Mouse (Mus musculus) brain, adult 2 months (tissue): ENCODE measurements around the gene Brpf1.

Experiments used
- DNase-seq: peaks from one replicate; pipeline ENCODE4 v3.0.0; 2011; ENCODE audit warnings: low read depth, low spot score

The Brpf1 gene

DNA sequence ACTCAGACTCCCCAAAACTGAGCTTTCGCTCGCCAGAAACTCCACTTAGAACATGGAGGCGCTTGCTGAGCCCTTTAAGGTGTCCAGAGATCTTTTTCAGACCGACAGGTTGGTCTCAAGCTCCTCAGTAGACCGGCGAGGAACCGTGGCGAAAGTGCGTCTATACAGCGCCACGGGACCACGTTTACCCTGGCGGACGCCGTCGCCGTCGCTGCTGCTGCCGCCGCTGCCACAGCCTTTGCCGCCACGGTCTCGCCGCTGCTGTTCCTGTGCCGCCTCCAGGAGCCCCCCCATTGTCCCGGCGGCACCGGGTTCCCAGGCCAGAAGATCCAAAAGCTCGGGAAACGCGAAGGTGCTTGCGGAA is at the start of gene Brpf1:
Gene Brpf1 (plus strand): TSS at position 152 of the 364 bp plus-strand sequence.
- no peak for DNase-seq

DNA sequence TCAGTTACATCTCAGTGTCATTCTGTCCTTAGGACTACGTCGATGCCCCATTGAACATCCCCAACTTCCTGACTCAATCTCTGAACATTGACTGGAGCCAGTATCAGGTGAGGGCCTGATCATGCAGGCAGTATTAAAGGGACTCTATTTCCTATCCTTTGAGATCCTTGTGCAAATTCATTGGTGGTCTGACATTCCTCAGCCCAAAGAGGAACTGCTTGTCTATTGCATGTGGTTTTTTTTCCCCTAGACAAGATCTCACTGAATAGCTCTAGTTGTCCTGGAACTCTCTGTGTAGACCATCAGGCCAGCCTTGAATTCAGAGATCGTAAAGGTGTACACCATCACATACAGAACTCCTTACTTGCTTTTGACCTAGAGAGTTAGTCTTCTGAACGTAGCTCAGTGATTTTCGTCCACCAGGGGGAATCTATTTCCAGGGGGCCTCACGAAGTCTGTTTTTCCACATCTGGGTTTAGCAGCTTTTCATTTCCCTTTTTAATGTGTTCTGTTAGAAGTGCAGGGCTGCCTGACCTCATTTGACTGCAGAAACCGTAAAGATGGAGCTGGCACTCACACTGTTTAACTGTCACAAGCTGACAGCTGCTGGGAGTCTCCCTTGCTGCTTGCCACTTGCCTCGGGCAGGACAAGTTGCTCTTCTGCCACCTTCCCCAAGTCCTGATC is 45.6 kb upstream of the Brpf1 start:
- peak; percentile 63 for DNase-seq

DNA sequence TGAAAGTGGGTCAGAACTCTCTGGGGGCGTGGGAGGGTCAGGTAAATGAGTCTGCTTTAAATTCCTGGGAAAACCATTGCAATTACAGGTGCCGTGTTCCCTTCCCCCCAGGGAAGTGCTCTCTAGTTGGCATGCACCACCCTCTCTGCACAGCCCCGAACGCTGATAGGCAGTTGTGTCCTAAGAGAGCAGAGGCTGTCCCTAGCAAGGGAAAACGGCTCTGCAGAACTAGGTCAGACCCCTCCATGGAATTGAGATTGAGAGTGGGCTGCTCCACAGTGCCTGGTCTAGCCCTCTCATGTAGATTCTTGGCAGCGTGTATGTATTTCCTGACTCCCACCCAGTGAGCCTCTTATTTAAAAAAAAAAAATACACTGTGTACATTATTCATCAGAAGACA is 43.4 kb upstream of the Brpf1 start:
- DNase-seq: no peak

DNA sequence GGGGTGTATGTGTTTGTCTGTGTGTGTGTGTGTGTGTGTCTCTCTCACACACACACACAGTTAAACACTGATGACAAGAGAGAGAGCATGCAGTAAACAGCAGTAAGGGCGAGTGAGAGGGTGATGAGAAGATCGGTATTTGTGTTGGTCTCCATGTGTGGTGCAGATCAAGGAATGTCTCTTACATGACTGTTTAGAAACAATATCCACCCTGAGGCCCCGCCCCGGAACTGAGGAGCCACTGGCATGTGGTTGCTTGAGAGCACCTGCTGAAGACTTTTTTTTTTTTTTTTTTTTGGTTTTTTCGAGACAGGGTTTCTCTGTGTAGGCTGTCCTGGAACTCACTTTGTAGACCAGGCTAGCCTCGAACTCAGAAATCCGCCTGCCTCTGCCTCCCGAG is 42.5 kb upstream of the Brpf1 start:
- DNase-seq: no peak

DNA sequence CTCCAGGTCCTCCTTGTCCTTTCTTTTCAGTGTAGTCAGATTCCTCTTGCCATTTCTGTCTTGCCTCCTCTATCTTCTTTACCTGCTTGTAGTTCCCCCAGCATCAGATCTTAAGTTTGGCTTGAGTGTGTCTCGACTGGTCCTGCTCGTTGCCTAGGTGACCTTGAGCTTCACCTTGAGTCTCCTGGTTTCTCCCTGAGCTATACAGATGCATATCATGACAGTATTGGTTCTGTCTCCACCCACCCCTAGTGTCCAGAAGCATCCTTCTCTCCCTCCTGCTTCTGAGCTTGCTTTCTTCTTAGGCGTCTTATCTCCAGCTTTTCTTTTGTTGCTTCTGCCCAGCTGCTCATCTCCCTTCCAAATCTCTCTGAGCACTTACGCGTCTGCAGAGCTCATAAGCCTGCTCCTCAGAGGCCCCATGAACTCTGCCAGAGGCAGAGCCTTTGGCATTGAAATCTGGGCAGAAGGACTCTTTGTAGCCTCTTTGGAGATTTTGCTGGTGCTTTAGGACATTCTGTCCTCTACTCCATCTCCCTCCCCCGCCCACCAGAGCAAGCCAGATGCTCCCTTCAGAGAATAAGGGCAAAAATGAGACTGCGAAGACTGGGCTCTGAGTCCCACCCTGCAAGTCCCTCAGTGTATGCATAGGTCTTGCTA is 39.8 kb upstream of the Brpf1 start:
- DNase-seq: peak; percentile 40

DNA sequence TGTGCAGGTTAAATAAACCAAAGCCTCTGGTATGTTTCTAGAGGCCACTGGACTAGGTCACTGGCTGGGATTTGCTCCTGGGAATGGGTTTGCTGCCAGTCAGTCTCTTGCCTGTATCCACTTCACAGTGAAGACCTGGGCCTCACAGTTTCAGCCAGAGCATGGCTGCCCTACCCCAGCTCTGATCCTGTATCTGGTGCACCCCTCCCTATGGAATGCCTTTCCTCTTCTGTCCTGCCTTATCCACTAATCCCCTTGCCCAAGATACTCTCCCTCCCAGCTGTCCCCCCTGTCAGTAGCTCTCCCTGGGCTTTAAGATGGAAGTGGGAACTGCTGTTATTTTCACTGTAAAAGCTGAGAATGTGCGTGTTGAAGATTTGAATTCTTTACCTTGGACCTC is 38.9 kb upstream of the Brpf1 start:
- DNase-seq: no peak

DNA sequence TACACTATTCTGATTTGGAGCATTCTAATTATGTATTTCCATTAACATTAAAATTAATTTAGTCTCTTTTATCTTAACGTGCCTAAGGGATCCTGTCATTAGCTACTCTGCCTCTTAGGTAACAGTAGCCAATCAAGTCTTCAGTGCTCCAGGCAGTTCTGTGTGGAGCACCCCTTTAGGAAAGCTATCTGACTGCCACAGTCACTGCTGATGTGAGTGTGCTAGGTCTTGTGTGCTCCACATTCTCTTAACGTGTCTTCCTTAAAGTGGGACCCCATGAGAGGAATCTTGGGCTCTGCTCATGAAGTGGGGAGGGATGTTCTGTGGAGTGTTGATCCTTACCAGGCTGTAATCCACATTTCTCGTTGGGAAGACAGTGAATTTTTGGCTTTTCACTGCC is 34.6 kb upstream of the Brpf1 start:
- DNase-seq: no peak

DNA sequence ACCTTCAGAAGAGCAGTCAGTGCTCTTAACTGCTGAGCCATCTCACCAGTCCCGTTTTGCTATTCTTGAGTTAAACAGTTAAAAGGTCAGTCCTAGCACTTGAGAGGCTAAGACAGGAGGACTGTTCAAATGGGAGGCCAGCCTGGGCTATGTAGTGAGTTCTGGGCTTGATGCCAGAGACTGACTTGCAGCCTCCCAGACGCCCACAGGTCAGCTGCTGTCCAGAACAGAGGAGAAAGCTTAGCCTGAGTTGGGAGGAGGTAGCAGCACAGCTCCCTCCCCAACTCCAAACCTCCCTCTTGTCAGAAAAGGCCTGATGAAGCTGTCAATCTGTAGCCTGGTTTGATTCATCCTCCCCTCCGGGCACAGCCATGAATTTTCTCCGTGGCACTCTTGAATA is 30.1 kb upstream of the Brpf1 start:
- DNase-seq: peak; percentile 89

DNA sequence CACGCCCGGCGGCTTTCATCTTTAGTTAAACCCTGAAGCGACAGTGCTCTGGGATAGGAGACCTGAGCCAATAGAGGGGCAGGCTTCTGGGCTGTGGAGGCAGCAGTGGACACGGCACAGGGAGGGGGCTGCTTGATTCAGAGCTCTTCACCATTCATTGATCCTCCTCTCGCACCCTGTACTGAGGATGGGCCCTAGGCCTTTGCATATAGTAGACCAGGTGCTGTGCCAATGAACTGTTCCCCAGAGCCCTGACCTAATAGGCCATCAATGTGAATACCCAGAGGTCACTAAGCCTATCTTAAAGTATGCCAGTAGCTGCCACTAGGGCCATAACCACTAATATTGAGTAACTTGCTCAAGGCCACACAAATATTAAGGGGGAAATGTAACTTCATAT is 25.3 kb upstream of the Brpf1 start:
- DNase-seq: no peak

DNA sequence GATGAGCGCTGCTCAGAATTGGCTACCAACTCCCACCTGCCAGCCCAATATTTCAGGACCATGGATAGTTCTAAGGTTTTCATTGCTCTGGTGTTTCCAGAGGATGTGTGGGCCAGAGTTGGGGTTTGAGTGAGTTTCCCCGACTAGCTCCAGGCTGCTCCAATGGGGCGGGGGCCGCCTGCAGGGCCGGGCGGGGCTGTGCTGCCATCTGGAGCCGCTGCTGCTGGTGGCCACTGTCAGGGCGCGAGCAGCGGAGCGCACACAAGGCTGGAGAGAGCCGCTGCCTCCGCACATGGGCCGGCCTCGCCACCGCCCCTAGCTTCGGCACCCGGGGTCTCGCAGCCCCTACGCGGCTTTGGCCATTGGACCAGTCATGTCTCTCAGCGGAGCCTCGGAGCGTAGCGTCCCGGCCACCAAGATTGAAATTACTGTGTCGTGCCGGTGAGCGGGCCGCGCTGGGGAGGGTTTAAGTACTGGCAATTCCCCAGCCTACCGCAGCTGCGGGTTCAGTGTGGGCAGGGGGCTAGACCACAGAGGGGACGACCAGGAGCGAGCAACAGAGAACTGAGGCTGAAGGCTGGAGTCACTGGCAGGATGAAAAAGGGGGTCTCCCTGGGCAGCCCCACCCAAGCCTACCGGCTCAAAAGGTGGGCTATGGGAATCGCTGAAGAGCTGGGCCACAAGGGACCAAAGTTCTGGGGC is 24.7 kb upstream of the Brpf1 start, which contains the start of gene Cpne9:
Gene Cpne9 (plus strand): TSS at position 207 of the 702 bp plus-strand sequence.
- DNase-seq: peak; percentile 65

DNA sequence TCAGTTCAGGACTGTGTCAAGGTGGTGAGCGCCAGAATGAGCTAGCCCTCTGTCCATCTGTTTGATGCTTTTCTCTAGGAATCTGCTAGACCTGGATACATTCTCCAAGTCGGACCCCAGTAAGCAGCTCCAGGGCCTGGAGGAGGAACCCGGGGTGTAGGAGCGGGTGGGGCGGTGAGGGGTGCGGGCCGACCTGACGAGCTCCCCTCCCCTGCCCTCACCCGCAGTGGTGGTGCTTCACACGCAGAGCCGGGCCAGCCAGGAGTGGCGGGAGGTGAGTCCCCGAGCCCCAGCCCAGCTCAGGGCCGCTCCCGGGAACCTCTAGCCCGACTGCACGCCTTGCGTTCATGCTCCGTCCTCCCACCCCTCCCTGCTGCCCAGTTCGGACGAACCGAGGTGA is 24.0 kb upstream of the Brpf1 start:
- peak; percentile 22 for DNase-seq

DNA sequence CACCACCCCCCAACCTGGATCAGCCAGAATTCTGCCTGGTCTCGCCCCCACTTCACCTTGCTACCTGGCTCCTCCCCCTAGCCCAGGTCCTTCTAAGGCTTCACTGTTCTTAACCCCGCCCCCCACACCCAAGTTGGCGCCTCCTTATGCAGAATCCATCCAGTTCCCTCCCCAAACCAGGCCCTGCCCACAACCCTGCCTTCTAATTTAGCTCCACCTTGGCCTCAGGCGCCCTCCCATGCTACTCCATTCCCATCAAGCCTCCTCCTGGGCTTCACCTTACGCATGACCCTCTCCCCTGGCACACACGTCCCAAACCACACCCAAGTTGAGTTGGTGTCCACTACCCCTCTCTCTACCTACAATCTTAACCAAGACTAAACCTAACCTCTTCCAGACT is 23.4 kb upstream of the Brpf1 start:
- peak; percentile 81 for DNase-seq

DNA sequence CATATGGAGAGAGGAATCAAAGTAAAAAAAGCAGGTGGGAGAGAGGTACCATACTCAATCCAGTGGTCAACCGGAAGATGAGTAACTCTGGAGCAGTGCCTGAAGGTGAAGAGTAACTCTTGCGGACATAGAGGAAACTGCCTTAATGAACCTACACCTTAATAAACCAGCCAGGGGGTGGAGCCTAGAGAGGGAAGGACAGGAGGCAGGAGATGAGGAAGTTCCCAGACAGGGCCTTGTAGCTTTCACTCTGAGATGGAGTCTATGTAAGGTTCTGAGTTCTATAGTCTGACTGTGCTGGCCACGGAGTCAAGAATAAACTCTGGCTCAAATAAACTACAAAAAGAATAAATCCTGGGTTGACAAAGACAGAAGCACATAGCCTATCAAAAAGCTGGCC is 22.0 kb upstream of the Brpf1 start:
- no peak for DNase-seq

DNA sequence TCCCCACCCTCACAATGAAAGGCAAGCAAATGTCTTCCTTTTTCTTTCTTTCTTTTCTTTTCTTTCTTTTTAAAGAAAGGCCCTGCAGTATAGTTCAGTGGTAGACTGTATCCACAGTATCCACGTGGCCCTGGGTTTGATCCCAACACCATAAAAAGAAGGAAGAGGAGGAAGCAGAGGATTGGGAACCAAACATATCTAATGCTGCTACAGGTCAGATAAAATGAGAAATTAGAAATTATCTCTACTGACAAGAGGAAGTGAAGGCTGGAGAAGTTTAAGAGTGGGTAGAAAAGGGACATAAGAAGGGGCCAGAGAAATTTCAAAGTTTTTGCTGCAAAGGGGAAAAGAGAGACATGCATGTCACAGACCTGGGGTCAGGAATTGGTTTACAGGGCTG is 20.6 kb upstream of the Brpf1 start:
- no peak for DNase-seq

DNA sequence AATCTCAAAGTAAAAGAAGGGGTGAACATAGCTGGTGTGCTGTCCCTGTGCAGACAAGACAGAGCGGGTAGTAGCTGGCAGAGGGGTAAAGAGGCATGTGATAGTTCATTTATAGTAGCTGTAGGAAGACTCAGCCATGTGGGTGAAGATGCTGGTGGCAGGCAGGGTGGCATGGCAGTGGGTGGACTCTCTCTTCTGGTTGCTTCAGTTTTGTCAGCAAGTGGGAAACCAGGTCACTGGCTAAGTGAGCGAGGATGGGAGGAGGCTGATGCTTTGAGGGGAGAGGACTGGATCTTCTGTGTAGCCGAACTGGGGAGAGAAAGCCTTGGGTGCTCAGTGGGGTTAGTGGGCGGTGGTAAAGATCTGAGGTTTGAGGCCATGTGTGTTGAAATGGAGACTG is 19.7 kb upstream of the Brpf1 start:
- peak; percentile 86 for DNase-seq

DNA sequence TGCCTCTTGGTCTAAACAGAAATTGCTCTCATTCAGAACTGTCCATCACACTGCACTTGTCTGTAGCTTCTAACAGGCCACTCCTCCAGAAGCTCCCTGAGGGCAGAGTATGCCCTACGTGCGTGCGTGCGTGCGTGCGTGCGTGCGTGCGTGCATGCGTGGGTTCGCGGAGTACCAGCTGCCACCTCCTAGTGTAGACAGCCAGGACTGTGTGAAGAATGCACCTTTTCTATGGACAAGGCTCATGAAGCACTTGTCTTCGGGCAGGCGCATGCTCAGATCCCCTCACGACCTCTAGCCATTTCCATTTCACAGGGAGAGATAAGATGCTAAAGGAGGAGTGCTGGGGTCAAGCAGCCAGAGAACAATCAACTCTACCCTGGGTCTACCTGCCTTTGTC is 17.6 kb upstream of the Brpf1 start:
- no peak for DNase-seq

DNA sequence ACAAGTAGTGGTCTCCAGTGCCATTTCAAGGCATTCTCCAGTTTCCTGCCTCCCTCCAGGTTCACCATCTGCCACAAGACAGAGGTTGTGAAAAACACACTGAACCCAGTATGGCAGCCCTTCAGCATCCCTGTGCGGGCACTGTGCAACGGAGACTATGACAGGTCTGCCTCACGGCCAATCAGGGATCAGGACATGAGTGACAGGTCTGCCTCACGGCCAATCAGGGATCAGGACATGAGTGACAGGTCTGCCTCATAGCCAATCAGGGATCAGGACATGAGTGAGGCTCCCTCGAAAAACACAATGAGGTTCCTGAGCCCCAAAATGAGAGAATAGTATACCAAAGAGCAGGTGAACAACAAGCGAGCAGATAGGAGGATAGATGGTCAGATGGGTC is 16.6 kb upstream of the Brpf1 start:
- no peak for DNase-seq

DNA sequence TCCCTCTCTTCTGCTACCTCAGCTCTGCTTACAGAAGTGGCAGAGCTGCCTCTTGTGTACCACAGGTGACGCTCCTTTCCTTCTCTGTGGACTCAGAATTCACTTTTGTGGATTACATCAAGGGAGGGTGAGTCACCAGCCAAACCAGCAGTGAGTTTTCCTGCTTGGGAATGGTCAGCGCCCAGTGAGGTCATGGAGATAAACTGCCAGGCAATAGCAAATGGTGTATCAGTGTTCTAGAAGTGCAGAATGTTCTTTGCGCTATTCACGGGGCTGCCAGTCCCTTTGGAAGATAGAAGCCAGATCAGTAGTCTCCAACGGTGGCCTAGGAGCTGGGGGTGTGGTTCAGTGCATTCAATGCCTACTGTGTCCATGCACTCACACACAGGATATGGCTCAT is 14.0 kb upstream of the Brpf1 start:
- no peak for DNase-seq

DNA sequence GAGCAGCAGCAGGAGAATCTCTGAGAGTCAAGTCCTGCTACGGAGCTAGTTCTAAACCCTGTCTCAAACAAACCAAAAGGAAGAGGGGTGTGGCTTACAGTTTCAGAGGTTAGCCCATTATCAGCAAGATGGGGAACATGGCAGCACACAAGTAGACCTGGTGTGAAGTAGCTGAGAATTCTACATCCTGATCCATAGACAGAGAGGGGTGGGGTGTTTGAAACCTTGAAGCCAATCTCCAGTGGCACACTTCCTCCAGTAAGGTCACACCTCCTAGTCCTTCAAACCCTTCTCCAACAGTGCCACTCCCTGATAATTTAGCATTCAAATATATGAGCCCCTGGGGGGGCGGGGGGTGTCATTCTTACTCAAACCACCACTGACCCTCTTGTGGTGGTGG is 10.9 kb upstream of the Brpf1 start:
- DNase-seq: no peak

DNA sequence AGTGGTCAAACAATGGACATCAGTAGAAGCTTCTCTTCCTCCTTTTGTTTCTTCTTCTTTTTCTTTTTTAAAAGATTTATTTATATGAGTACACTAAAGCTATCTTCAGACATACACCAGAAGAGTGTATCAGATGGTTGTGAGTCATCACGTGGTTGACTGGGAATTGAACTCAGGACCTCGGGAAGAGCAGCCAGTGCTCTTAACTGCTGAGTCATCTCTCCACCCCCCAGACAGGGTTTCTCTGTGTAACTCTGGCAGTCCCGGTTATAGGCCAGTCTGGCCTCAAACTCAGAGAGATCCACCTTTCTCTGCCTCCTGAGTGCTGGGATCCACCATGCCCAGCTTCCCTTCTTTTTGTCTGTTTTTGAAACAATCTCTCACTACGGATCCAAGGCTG is 10.3 kb upstream of the Brpf1 start:
- no peak for DNase-seq

DNA sequence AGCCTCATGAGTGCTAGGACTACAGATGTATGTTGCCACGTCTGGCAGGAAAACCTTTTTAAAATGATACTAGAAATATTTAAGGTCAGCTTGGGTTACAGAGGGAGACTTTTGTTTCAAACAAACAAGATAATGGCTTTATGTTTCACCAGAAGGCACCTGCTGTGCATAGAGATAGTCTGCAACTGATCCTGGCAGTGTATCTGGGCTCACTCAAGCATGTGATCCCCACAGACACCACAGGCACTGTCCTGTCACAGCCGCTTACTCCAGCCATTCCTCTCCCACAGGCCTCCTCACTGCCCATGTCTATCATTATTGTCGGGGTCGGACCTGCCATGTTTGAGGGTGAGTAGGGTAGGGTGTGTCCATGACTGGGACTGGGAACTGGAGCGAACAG is 5.6 kb upstream of the Brpf1 start:
- no peak for DNase-seq

DNA sequence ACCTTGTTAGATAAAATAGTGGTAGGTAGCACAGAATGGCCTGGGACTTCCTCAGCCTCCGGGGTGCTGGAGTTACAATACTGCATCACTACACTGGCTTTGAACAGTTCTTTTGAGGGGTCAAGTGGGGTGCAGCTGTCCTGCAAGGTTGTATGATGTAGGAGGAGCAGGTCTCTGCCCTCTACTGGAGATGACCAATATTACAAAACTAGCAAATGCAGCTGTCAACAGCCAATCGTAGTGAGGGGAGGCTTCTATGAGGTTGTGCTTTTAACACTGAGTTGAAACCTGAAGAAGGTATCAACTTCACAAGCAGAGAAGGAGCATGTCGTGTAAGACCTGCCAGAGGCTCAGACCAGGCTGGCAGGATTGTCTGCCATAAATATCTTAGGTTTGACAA is 4.7 kb upstream of the Brpf1 start:
- peak; percentile 56 for DNase-seq
